Mouse (Mus musculus): ENCODE measurements at regions not wholly inside any gene's neighbourhood (a gene's known extent, or its start where the extent isn't known, plus 50 kb on each side); places are given as distances from the start of the nearest gene placed in this dataset.
"Not testable (repeated sequence)": the region's sequence is repeated elsewhere in the genome, so short reads cannot be mapped to it uniquely, and the experiment has no call there.

DNA sequence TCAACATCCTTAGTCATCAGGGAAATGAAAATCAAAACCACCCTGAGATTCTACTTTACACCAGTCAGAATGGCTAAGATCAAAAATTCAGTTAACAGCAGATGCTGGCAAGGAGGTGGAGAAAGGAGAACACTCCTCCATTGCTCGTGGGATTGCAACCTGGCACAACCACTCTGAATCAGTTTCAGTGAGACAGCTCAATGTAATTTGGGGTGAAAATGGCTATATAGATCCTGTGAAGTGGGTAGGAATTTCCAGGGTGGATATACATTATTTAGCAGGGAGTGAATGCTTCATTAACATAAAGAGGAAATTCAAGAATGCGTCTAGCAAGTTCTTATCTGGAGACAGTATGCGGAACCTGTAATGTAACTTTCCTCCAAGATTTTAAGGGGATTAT is 2462.9 kb downstream of the Cntnap5b start:
- DNase-seq (ENCODE audit: low read depth, low spot score) = no peak
- H3K79me2 ChIP-seq (ENCODE audit: control insufficient read depth, insufficient read depth, low read length, poor library complexity) = no peaks in the 10 kb centered on the region
- H3K27ac ChIP-seq (ENCODE audit: control insufficient read depth, low read depth, low read length) = no peak overlapping the region
- no peaks in the 10 kb centered on the region for H3K4me1 ChIP-seq (ENCODE audit: control insufficient read depth in 1 of 2, insufficient read depth in 2 of 2, low read length in 2 of 2)
- no peaks in the 10 kb centered on the region for H3K9me3 ChIP-seq (replicated peaks; ENCODE audit: insufficient read depth, low read length)
- H3K4me3 ChIP-seq (ENCODE audit: control insufficient read depth in 1 of 2, insufficient read depth in 1 of 2, low read depth in 2 of 2, low read length in 2 of 2) = no peak overlapping the region
- H3K9ac ChIP-seq (ENCODE audit: control insufficient read depth, low read depth, low read length, poor library complexity, severe bottlenecking) = no peak overlapping the region
- no peaks in the 10 kb centered on the region for H3K27me3 ChIP-seq (ENCODE audit: control insufficient read depth in 1 of 2, insufficient read depth in 2 of 2, low read length in 2 of 2)
- TF ChIP-seq RAD21 (IDR thresholded peaks at IDR 0.05; ENCODE audit: low read depth, low read length) (no peak), EP300 (IDR thresholded peaks at IDR 0.05; ENCODE audit: low read depth in 1 of 2, low read length in 2 of 2) (no peak), TBP (IDR thresholded peaks at IDR 0.05; ENCODE audit: low read depth, low read length) (no peak), MAX (IDR thresholded peaks at IDR 0.05; ENCODE audit: low read length) (no peak), NRF1 (IDR thresholded peaks at IDR 0.05; ENCODE audit: insufficient read depth, low read depth, low read length, poor library complexity, severe bottlenecking) (no peak), CTCF (IDR thresholded peaks at IDR 0.05 in 2 of 3, conservative IDR thresholded peaks at IDR 0.05 in 1 of 3; ENCODE audit: control insufficient read depth in 1 of 3, insufficient read depth in 1 of 3, low read depth in 2 of 3, low read length in 3 of 3, poor library complexity in 1 of 3, severe bottlenecking in 1 of 3) (no peak), ZMIZ1 (IDR thresholded peaks at IDR 0.05; ENCODE audit: low read depth, low read length) (no peak), CHD2 (IDR thresholded peaks at IDR 0.05; ENCODE audit: low read length) (no peak), HCFC1 (IDR thresholded peaks at IDR 0.05; ENCODE audit: low read depth, low read length) (no peak), JUND (IDR thresholded peaks at IDR 0.05; ENCODE audit: low read depth, low read length) (no peak), GATA1 (IDR thresholded peaks at IDR 0.05; ENCODE audit: low read depth, low read length) (no peak), USF1 (IDR thresholded peaks at IDR 0.05; ENCODE audit: low read depth, low read length) (no peak), MAFK (IDR thresholded peaks at IDR 0.05; ENCODE audit: borderline replicate concordance, low read depth, low read length) (no peak), CHD1 (IDR thresholded peaks at IDR 0.05; ENCODE audit: low read depth, low read length) (no peak), BHLHE40 (IDR thresholded peaks at IDR 0.05; ENCODE audit: borderline replicate concordance, low read depth, low read length) (no peak)
- no peaks in the 10 kb centered on the region for H3K36me3 ChIP-seq (ENCODE audit: control insufficient read depth in 1 of 2, insufficient read depth in 2 of 2, low read length in 2 of 2)

DNA sequence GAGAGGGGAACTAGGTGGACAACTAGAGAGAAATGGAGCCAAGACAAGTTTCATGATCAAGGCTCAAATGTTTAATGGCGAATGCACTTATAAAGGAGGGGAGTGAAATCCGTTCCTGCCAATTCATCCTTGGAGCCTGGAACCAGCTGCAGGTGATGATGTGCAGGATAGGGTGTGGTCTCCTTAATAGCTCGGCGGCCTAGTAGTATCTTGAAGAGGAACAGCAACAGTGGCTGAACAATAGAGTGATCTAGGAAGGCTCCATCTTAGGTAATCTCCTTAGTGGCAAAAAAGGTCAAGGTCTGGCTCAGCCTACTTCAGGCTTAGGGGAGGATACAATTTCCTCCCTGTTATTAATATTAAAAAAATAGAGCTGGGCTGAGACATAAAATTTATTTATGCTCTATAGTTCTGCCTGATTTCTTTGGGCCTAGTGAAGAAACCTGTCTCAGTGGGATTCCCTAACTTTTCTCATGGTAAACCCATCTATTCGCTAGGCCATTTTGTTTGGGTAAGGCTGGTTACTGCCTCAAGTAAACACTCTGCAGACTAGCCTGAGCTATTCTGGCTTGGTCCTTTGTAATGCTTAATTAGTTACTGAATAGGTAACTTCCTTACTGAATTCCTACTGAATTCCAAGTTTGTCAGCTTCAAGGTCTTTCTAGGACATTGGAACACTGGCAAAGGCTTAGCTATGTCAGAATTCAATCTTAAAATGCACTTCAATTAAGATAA is 2490.7 kb downstream of the Cntnap5b start:
- not testable (repeated sequence) for H3K9me3 ChIP-seq (replicated peaks; ENCODE audit: insufficient read depth, low read length); H3K36me3 ChIP-seq (ENCODE audit: control insufficient read depth in 1 of 2, insufficient read depth in 2 of 2, low read length in 2 of 2); H3K27me3 ChIP-seq (ENCODE audit: control insufficient read depth in 1 of 2, insufficient read depth in 2 of 2, low read length in 2 of 2); H3K27ac ChIP-seq (ENCODE audit: control insufficient read depth, low read depth, low read length); H3K79me2 ChIP-seq (ENCODE audit: control insufficient read depth, insufficient read depth, low read length, poor library complexity); DNase-seq (ENCODE audit: low read depth, low spot score); H3K4me1 ChIP-seq (ENCODE audit: control insufficient read depth in 1 of 2, insufficient read depth in 2 of 2, low read length in 2 of 2); H3K9ac ChIP-seq (ENCODE audit: control insufficient read depth, low read depth, low read length, poor library complexity, severe bottlenecking); H3K4me3 ChIP-seq (ENCODE audit: control insufficient read depth in 1 of 2, insufficient read depth in 1 of 2, low read depth in 2 of 2, low read length in 2 of 2)

GRCm38 (mm10) chr1:102264457-102264856 is 2491.9 kb downstream of the Cntnap5b start:
- H3K9ac ChIP-seq (ENCODE audit: control insufficient read depth, low read depth, low read length, poor library complexity, severe bottlenecking); H3K79me2 ChIP-seq (ENCODE audit: control insufficient read depth, insufficient read depth, low read length, poor library complexity); H3K9me3 ChIP-seq (replicated peaks; ENCODE audit: insufficient read depth, low read length); H3K4me1 ChIP-seq (ENCODE audit: control insufficient read depth in 1 of 2, insufficient read depth in 2 of 2, low read length in 2 of 2); H3K4me3 ChIP-seq (ENCODE audit: control insufficient read depth in 1 of 2, insufficient read depth in 1 of 2, low read depth in 2 of 2, low read length in 2 of 2); H3K36me3 ChIP-seq (ENCODE audit: control insufficient read depth in 1 of 2, insufficient read depth in 2 of 2, low read length in 2 of 2); H3K27ac ChIP-seq (ENCODE audit: control insufficient read depth, low read depth, low read length); H3K27me3 ChIP-seq (ENCODE audit: control insufficient read depth in 1 of 2, insufficient read depth in 2 of 2, low read length in 2 of 2); DNase-seq (ENCODE audit: low read depth, low spot score): not testable (repeated sequence)
